In genomic region chr9:44401081-44401480, GRCm38 (mm10) we compare ENCODE assay signal across 12 mouse cellular contexts. TPM values are rescaled to one million over a fixed set of nuclear protein-coding genes. Genes with fewer than 3 reads are reported as not detected.
DNase-seq lines count a peak whose midpoint lies in the region; ATAC-seq and TF ChIP-seq lines count a peak whose summit lies in the region.
"Had no signal": no experiment of that assay in that cellular context is flagged by ENCODE, and none has a peak within 500 bp of the region (broad histone marks: within the 10 kb centered on the region; RNA-seq: fewer than 3 reads in every experiment).

No protein-coding gene starts in this region.

- H3K27ac ChIP-seq in liver, embryonic 15.5 days (replicated peaks): peak overlapping the region; percentile 66
- H3K27ac ChIP-seq in intestine, postnatal 0 days (ENCODE audit: low read depth, low read length): peak overlapping the region; percentile 88
- H3K27ac ChIP-seq in lung, postnatal 0 days (ENCODE audit: low read length): no peak overlapping the region
- H3K27ac ChIP-seq: embryonic facial prominence, embryonic 15.5 days; forebrain, embryonic 15.5 days had no signal

- H3K27me3 ChIP-seq in liver, embryonic 15.5 days: no peaks in the 10 kb centered on the region
- no peaks in the 10 kb centered on the region for H3K27me3 ChIP-seq in intestine, postnatal 0 days (replicated peaks; ENCODE audit: control insufficient read depth, insufficient read depth, low read length)
- no peaks in the 10 kb centered on the region for H3K27me3 ChIP-seq in lung, postnatal 0 days (replicated peaks; ENCODE audit: insufficient read depth, low read length)
- H3K27me3 ChIP-seq: embryonic facial prominence, embryonic 15.5 days; forebrain, embryonic 15.5 days had no signal

- DNase-seq in gastrocnemius, adult 18-20 months (ENCODE audit: low spot score): peak; percentile 47
- no peak for DNase-seq in gastrocnemius, postnatal 4 days (ENCODE audit: low spot score in 2 of 2)
- DNase-seq in liver: no peak
- DNase-seq in yolk sac, embryonic 10.5 days (ENCODE audit: low spot score): peak; percentile 56
- DNase-seq in spleen, adult 18-20 months: no peak
- DNase-seq in lung, postnatal 0 days (ENCODE audit: low spot score): no peak
- DNase-seq: lung, embryonic 14.5 days; thymus, postnatal 14 days had no signal

- no peak for TF ChIP-seq EP300 in lung, postnatal 0 days (IDR thresholded peaks at IDR 0.05)

- H3K9me3 ChIP-seq in liver, embryonic 15.5 days (replicated peaks): no peaks in the 10 kb centered on the region
- H3K9me3 ChIP-seq in intestine, postnatal 0 days (ENCODE audit: control insufficient read depth): no peaks in the 10 kb centered on the region
- no peaks in the 10 kb centered on the region for H3K9me3 ChIP-seq in lung, postnatal 0 days (ENCODE audit: low read length)
- H3K9me3 ChIP-seq: embryonic facial prominence, embryonic 15.5 days; forebrain, embryonic 15.5 days had no signal

- no peak overlapping the region for H3K9ac ChIP-seq in liver, embryonic 15.5 days
- H3K9ac ChIP-seq in intestine, postnatal 0 days (ENCODE audit: low read depth, low read length): no peak overlapping the region
- no peak overlapping the region for H3K9ac ChIP-seq in lung, postnatal 0 days (replicated peaks; ENCODE audit: low read depth)
- H3K9ac ChIP-seq: embryonic facial prominence, embryonic 15.5 days; forebrain, embryonic 15.5 days; lung, embryonic 14.5 days had no signal

- peaks cover 63% of the 10 kb centered on the region for H3K4me1 ChIP-seq in liver, embryonic 15.5 days (replicated peaks)
- H3K4me1 ChIP-seq in intestine, postnatal 0 days (replicated peaks; ENCODE audit: control insufficient read depth, insufficient read depth, low read length): 0 out of 2 replicates have a peak, but pooled peaks cover 4% of the 10 kb centered on the region
- 0 out of 2 replicates have a peak, but pooled peaks cover 5% of the 10 kb centered on the region for H3K4me1 ChIP-seq in lung, postnatal 0 days (ENCODE audit: insufficient read depth, low read depth, low read length)

- no peak overlapping the region for H3K4me3 ChIP-seq in liver, embryonic 15.5 days (replicated peaks)
- no peak overlapping the region for H3K4me3 ChIP-seq in intestine, postnatal 0 days (ENCODE audit: low read depth, low read length)
- no peak overlapping the region for H3K4me3 ChIP-seq in lung, postnatal 0 days (ENCODE audit: low read depth, low read length)
- H3K4me3 ChIP-seq: embryonic facial prominence, embryonic 15.5 days; forebrain, embryonic 15.5 days had no signal

- 69% methylated on average over 4 of the region's 4 CpGs for WGBS in liver, embryonic 15.5 days (ENCODE audit: insufficient replicate concordance)
- 38% methylated on average over 4 of the region's 4 CpGs for WGBS in intestine, postnatal 0 days
- WGBS in lung, postnatal 0 days: 87% methylated on average over 4 of the region's 4 CpGs

- no peak for ATAC-seq in liver, embryonic 15.5 days (ENCODE audit: insufficient read depth)
- peak; percentile 55 for ATAC-seq in intestine, postnatal 0 days
- ATAC-seq in lung, postnatal 0 days: no peak
- ATAC-seq: forebrain, embryonic 15.5 days had no signal

- TF ChIP-seq CTCF in intestine, postnatal 0 days (IDR thresholded peaks at IDR 0.05; ENCODE audit: low read depth): no peak
- no peak for TF ChIP-seq CTCF in lung, postnatal 0 days (IDR thresholded peaks at IDR 0.05)

- no peak overlapping the region for H3K4me2 ChIP-seq in liver, embryonic 15.5 days
- H3K4me2 ChIP-seq in intestine, postnatal 0 days (replicated peaks; ENCODE audit: low read depth): 0 out of 2 replicates have a peak overlapping the region, but pooled peaks have one; percentile 93
- H3K4me2 ChIP-seq in lung, postnatal 0 days (replicated peaks; ENCODE audit: low read depth, low read length): no peak overlapping the region
- H3K4me2 ChIP-seq: embryonic facial prominence, embryonic 15.5 days; forebrain, embryonic 15.5 days; lung, embryonic 14.5 days had no signal

- H3K36me3 ChIP-seq in liver, embryonic 15.5 days (replicated peaks): peaks cover 61% of the 10 kb centered on the region
- H3K36me3 ChIP-seq in intestine, postnatal 0 days (ENCODE audit: control insufficient read depth, insufficient read depth): peaks cover 53% of the 10 kb centered on the region
- H3K36me3 ChIP-seq in lung, postnatal 0 days (ENCODE audit: insufficient read depth, low read length): peaks cover 23% of the 10 kb centered on the region

RNA-seq across cellular contexts. Expression of gene Slc37a4, which starts 4.4 kb away (rescaled TPM):
- 100 to 1,000 TPM in 1 of 2 experiments, 10 to 100 TPM in 1; 86.0 to 147 TPM for total RNA-seq in gastrocnemius, adult 18-20 months (2021)
- total RNA-seq in gastrocnemius, postnatal 4 days (2021): 10 to 100 TPM; 58.2 to 68.3 TPM
- 46.3 and 59.8 TPM in 2 replicates for polyA plus RNA-seq in liver, embryonic 15.5 days (2015; fragmentation: Nextera tagmentation; extraction: Ambion mirVana)
- 150 and 160 TPM in 2 replicates for polyA plus RNA-seq in intestine, postnatal 0 days (2015; fragmentation: Nextera tagmentation; extraction: Ambion mirVana)
- polyA plus RNA-seq in lung, postnatal 0 days (2015; fragmentation: Nextera tagmentation; extraction: Ambion mirVana): 14.7 and 17.7 TPM in 2 replicates

RNA-seq across cellular contexts. Expression of gene Rps25, which starts 5.9 kb away (rescaled TPM):
- total RNA-seq in gastrocnemius, adult 18-20 months (2021): 100 to 1,000 TPM; 772 to 880 TPM
- 1,000 to 10,000 TPM; 1,491 to 1,513 TPM for total RNA-seq in gastrocnemius, postnatal 4 days (2021)
- polyA plus RNA-seq in liver, embryonic 15.5 days (2015; fragmentation: Nextera tagmentation; extraction: Ambion mirVana): 758 and 952 TPM in 2 replicates
- 1,434 and 1,542 TPM in 2 replicates for polyA plus RNA-seq in intestine, postnatal 0 days (2015; fragmentation: Nextera tagmentation; extraction: Ambion mirVana)
- polyA plus RNA-seq in lung, postnatal 0 days (2015; fragmentation: Nextera tagmentation; extraction: Ambion mirVana): 1,758 and 2,031 TPM in 2 replicates

RNA-seq across cellular contexts. Expression of gene Trappc4, which starts 6.3 kb away (rescaled TPM):
- total RNA-seq in gastrocnemius, adult 18-20 months (2021): 10 to 100 TPM; 16.9 to 20.4 TPM
- 10 to 100 TPM; 43.2 to 43.5 TPM for total RNA-seq in gastrocnemius, postnatal 4 days (2021)
- 48.2 and 50.4 TPM in 2 replicates for polyA plus RNA-seq in liver, embryonic 15.5 days (2015; fragmentation: Nextera tagmentation; extraction: Ambion mirVana)
- polyA plus RNA-seq in intestine, postnatal 0 days (2015; fragmentation: Nextera tagmentation; extraction: Ambion mirVana): 138 and 142 TPM in 2 replicates
- 133 and 136 TPM in 2 replicates for polyA plus RNA-seq in lung, postnatal 0 days (2015; fragmentation: Nextera tagmentation; extraction: Ambion mirVana)

RNA-seq across cellular contexts. Expression of gene Ccdc84, which starts 17.3 kb away (rescaled TPM):
- total RNA-seq in gastrocnemius, adult 18-20 months (2021): 1 to 10 TPM; 3.5 to 4.1 TPM
- 10 to 100 TPM in 1 of 2 experiments, 1 to 10 TPM in 1; 10.0 to 17.3 TPM for total RNA-seq in gastrocnemius, postnatal 4 days (2021)
- polyA plus RNA-seq in liver, embryonic 15.5 days (2015; fragmentation: Nextera tagmentation; extraction: Ambion mirVana): 12.6 and 13.6 TPM in 2 replicates
- polyA plus RNA-seq in intestine, postnatal 0 days (2015; fragmentation: Nextera tagmentation; extraction: Ambion mirVana): 14.7 and 19.7 TPM in 2 replicates
- polyA plus RNA-seq in lung, postnatal 0 days (2015; fragmentation: Nextera tagmentation; extraction: Ambion mirVana): 24.2 and 24.5 TPM in 2 replicates

RNA-seq across cellular contexts. Expression of gene Hyou1, which starts 21.8 kb away (rescaled TPM):
- total RNA-seq in gastrocnemius, adult 18-20 months (2021): 10 to 100 TPM; 23.0 to 25.0 TPM
- 10 to 100 TPM; 49.2 to 51.3 TPM for total RNA-seq in gastrocnemius, postnatal 4 days (2021)
- polyA plus RNA-seq in liver, embryonic 15.5 days (2015; fragmentation: Nextera tagmentation; extraction: Ambion mirVana): 14.8 and 17.0 TPM in 2 replicates
- 10.5 and 11.1 TPM in 2 replicates for polyA plus RNA-seq in intestine, postnatal 0 days (2015; fragmentation: Nextera tagmentation; extraction: Ambion mirVana)
- polyA plus RNA-seq in lung, postnatal 0 days (2015; fragmentation: Nextera tagmentation; extraction: Ambion mirVana): 11.1 and 11.4 TPM in 2 replicates

Comparison
In these comparisons a context has a peak if more than half of its experiments do, and no peak if none do; other contexts are left out.
1. DNase-seq: peak in gastrocnemius, adult 18-20 months (single experiment) and yolk sac, embryonic 10.5 days (single experiment); none in gastrocnemius, postnatal 4 days (0 of 2), liver (single experiment), spleen, adult 18-20 months (0 of 2) and lung, postnatal 0 days (single experiment).